In genomic region chr14:17090573-17090937, GRCm38 (mm10) we compare ENCODE assay signal across 17 mouse cellular contexts.
DNase-seq lines count a peak whose midpoint lies in the region; ATAC-seq and TF ChIP-seq lines count a peak whose summit lies in the region.
"Had no signal": no experiment of that assay in that cellular context is flagged by ENCODE, and none has a peak within 500 bp of the region (broad histone marks: within the 10 kb centered on the region; RNA-seq: fewer than 3 reads in every experiment).

No protein-coding gene starts in this region.

- no peak overlapping the region for H3K4me3 ChIP-seq in forebrain, postnatal 0 days (ENCODE audit: low read depth, low read length)
- H3K4me3 ChIP-seq in forebrain, embryonic 12.5 days (replicated peaks): no peak overlapping the region
- H3K4me3 ChIP-seq in hindbrain, embryonic 13.5 days: no peak overlapping the region
- H3K4me3 ChIP-seq in hindbrain, postnatal 0 days (ENCODE audit: low read length): no peak overlapping the region
- no peak overlapping the region for H3K4me3 ChIP-seq in midbrain, embryonic 15.5 days
- no peak overlapping the region for H3K4me3 ChIP-seq in midbrain, embryonic 10.5 days
- H3K4me3 ChIP-seq: embryonic facial prominence, embryonic 13.5 days; heart, adult 2 months; heart, embryonic 12.5 days; intestine, embryonic 15.5 days had no signal

- H3K27ac ChIP-seq in forebrain, postnatal 0 days (ENCODE audit: low read depth, low read length): peak overlapping the region; percentile 64; the same call in 1 of the 2 replicates
- H3K27ac ChIP-seq in forebrain, embryonic 12.5 days: no peak overlapping the region
- H3K27ac ChIP-seq in hindbrain, embryonic 13.5 days: no peak overlapping the region
- no peak overlapping the region for H3K27ac ChIP-seq in hindbrain, postnatal 0 days
- H3K27ac ChIP-seq in midbrain, embryonic 15.5 days: no peak overlapping the region
- no peak overlapping the region; the same call in 1 of the 2 replicates for H3K27ac ChIP-seq in midbrain, embryonic 10.5 days (replicated peaks)
- H3K27ac ChIP-seq: embryonic facial prominence, embryonic 13.5 days; heart, adult 2 months; intestine, embryonic 15.5 days had no signal

- H3K4me1 ChIP-seq in forebrain, postnatal 0 days (ENCODE audit: insufficient read depth): no peaks in the 10 kb centered on the region
- peaks cover 9% of the 10 kb centered on the region for H3K4me1 ChIP-seq in forebrain, embryonic 12.5 days
- H3K4me1 ChIP-seq in hindbrain, embryonic 13.5 days (replicated peaks): peaks cover 9% of the 10 kb centered on the region; the same call in 1 of the 2 replicates
- no peaks in the 10 kb centered on the region for H3K4me1 ChIP-seq in hindbrain, postnatal 0 days (ENCODE audit: insufficient read depth, low read length)
- H3K4me1 ChIP-seq in midbrain, embryonic 15.5 days: peaks cover 5% of the 10 kb centered on the region
- H3K4me1 ChIP-seq in midbrain, embryonic 10.5 days: peaks cover 22% of the 10 kb centered on the region
- H3K4me1 ChIP-seq: intestine, embryonic 15.5 days had no signal

- no peak overlapping the region for H3K4me2 ChIP-seq in forebrain, postnatal 0 days (ENCODE audit: low read depth)
- no peak overlapping the region for H3K4me2 ChIP-seq in forebrain, embryonic 12.5 days
- H3K4me2 ChIP-seq in hindbrain, embryonic 13.5 days: no peak overlapping the region
- H3K4me2 ChIP-seq in hindbrain, postnatal 0 days (ENCODE audit: low read depth, low read length): no peak overlapping the region
- H3K4me2 ChIP-seq in midbrain, embryonic 15.5 days: no peak overlapping the region
- H3K4me2 ChIP-seq: embryonic facial prominence, embryonic 13.5 days; heart, embryonic 12.5 days; intestine, embryonic 15.5 days had no signal

- no peaks in the 10 kb centered on the region for H3K36me3 ChIP-seq in forebrain, postnatal 0 days (ENCODE audit: insufficient read depth)
- H3K36me3 ChIP-seq in forebrain, embryonic 12.5 days (replicated peaks): no peaks in the 10 kb centered on the region
- H3K36me3 ChIP-seq in hindbrain, embryonic 13.5 days: no peaks in the 10 kb centered on the region
- H3K36me3 ChIP-seq in hindbrain, postnatal 0 days (ENCODE audit: insufficient read depth, low read length): no peaks in the 10 kb centered on the region
- H3K36me3 ChIP-seq in midbrain, embryonic 15.5 days (replicated peaks): no peaks in the 10 kb centered on the region
- no peaks in the 10 kb centered on the region for H3K36me3 ChIP-seq in midbrain, embryonic 10.5 days
- H3K36me3 ChIP-seq: embryonic facial prominence, embryonic 13.5 days; heart, embryonic 12.5 days; intestine, embryonic 15.5 days had no signal

- no peaks in the 10 kb centered on the region for H3K27me3 ChIP-seq in forebrain, postnatal 0 days (ENCODE audit: insufficient read depth, low read length)
- no peaks in the 10 kb centered on the region for H3K27me3 ChIP-seq in forebrain, embryonic 12.5 days
- no peaks in the 10 kb centered on the region for H3K27me3 ChIP-seq in hindbrain, embryonic 13.5 days
- no peaks in the 10 kb centered on the region for H3K27me3 ChIP-seq in hindbrain, postnatal 0 days (ENCODE audit: insufficient read depth, low read length)
- H3K27me3 ChIP-seq in midbrain, embryonic 15.5 days (replicated peaks): no peaks in the 10 kb centered on the region
- peaks cover 27% of the 10 kb centered on the region; the same call in 1 of the 2 replicates for H3K27me3 ChIP-seq in midbrain, embryonic 10.5 days (ENCODE audit: low read depth, poor library complexity, severe bottlenecking)
- H3K27me3 ChIP-seq: embryonic facial prominence, embryonic 13.5 days; heart, embryonic 12.5 days; intestine, embryonic 15.5 days had no signal

- TF ChIP-seq CTCF in forebrain, postnatal 0 days (IDR thresholded peaks at IDR 0.05; ENCODE audit: low read depth): no peak
- TF ChIP-seq CTCF in hindbrain, postnatal 0 days (IDR thresholded peaks at IDR 0.05; ENCODE audit: low read depth): no peak

- H3K9ac ChIP-seq in forebrain, postnatal 0 days: no peak overlapping the region
- H3K9ac ChIP-seq in forebrain, embryonic 12.5 days: no peak overlapping the region
- H3K9ac ChIP-seq in hindbrain, embryonic 13.5 days: no peak overlapping the region
- H3K9ac ChIP-seq in hindbrain, postnatal 0 days (replicated peaks; ENCODE audit: low read length): no peak overlapping the region
- no peak overlapping the region for H3K9ac ChIP-seq in midbrain, embryonic 15.5 days
- H3K9ac ChIP-seq: embryonic facial prominence, embryonic 13.5 days; heart, embryonic 12.5 days; intestine, embryonic 15.5 days had no signal

- WGBS in forebrain, postnatal 0 days: 52% methylated on average over 4 of the region's 4 CpGs
- 55% methylated on average over 4 of the region's 4 CpGs for WGBS in forebrain, embryonic 12.5 days
- WGBS in hindbrain, embryonic 13.5 days: 24% methylated on average over 4 of the region's 4 CpGs
- 17% methylated on average over 4 of the region's 4 CpGs for WGBS in hindbrain, postnatal 0 days
- WGBS in midbrain, embryonic 15.5 days: 31% methylated on average over 4 of the region's 4 CpGs
- WGBS in midbrain, embryonic 10.5 days: 32% methylated on average over 4 of the region's 4 CpGs

- ATAC-seq in forebrain, postnatal 0 days: no peak
- no peak for ATAC-seq in forebrain, embryonic 12.5 days (ENCODE audit: low FRiP score)
- 0 out of 2 replicates have a peak, but pooled peaks have one; percentile 24 for ATAC-seq in hindbrain, embryonic 13.5 days (ENCODE audit: low FRiP score)
- no peak for ATAC-seq in hindbrain, postnatal 0 days
- ATAC-seq in midbrain, embryonic 15.5 days (replicated peaks): 0 out of 2 replicates have a peak, but pooled peaks have one; percentile 24
- ATAC-seq: intestine, embryonic 15.5 days had no signal

- no peak for DNase-seq in forebrain, postnatal 0 days
- DNase-seq in hindbrain, postnatal 0 days (ENCODE audit: low spot score): no peak
- DNase-seq in midbrain, embryonic 10.5 days (ENCODE audit: low spot score): no peak
- DNase-seq: adrenal gland, adult 2 months; adrenal gland, postnatal 25 days; cerebellum, adult 18-20 months; cerebellum, adult 9-11 months; cerebellum, postnatal 36 days; gastrocnemius, postnatal 10 days; heart, adult 2 months; kidney, adult 18-20 months had no signal

- H3K9me3 ChIP-seq in forebrain, postnatal 0 days (ENCODE audit: low read length): no peaks in the 10 kb centered on the region
- no peaks in the 10 kb centered on the region for H3K9me3 ChIP-seq in forebrain, embryonic 12.5 days
- H3K9me3 ChIP-seq in hindbrain, embryonic 13.5 days: no peaks in the 10 kb centered on the region
- no peaks in the 10 kb centered on the region for H3K9me3 ChIP-seq in hindbrain, postnatal 0 days (ENCODE audit: low read length)
- no peaks in the 10 kb centered on the region for H3K9me3 ChIP-seq in midbrain, embryonic 15.5 days
- H3K9me3 ChIP-seq in midbrain, embryonic 10.5 days (replicated peaks): no peaks in the 10 kb centered on the region
- H3K9me3 ChIP-seq: embryonic facial prominence, embryonic 13.5 days; heart, embryonic 12.5 days; intestine, embryonic 15.5 days had no signal

Comparison
In these comparisons a context has a peak if more than half of its experiments do, and no peak if none do; other contexts are left out.
1. ATAC-seq: peak in hindbrain, embryonic 13.5 days (single experiment) and midbrain, embryonic 15.5 days (single experiment); none in forebrain, postnatal 0 days (single experiment), forebrain, embryonic 12.5 days (single experiment) and hindbrain, postnatal 0 days (single experiment).